Mouse (Mus musculus) activated CD4-positive, CD25-positive, alpha-beta regulatory T cell (primary cell): ENCODE data around the gene Alkbh8. TPM values are rescaled to one million over a fixed set of nuclear protein-coding genes. Genes with fewer than 3 reads are reported as not detected.

Source experiments
- polyA plus RNA-seq, 2 experiments: library from polyadenylated mRNA; unstranded; fragments of 100-300 nt; shearing (Covaris generic); gene quantifications; one replicate each; pipeline ENCODE4 v1.2.1; 2017

Alkbh8 gene
- 10 to 100 TPM; 14.6 to 20.9 TPM for polyA plus RNA-seq

DNA sequence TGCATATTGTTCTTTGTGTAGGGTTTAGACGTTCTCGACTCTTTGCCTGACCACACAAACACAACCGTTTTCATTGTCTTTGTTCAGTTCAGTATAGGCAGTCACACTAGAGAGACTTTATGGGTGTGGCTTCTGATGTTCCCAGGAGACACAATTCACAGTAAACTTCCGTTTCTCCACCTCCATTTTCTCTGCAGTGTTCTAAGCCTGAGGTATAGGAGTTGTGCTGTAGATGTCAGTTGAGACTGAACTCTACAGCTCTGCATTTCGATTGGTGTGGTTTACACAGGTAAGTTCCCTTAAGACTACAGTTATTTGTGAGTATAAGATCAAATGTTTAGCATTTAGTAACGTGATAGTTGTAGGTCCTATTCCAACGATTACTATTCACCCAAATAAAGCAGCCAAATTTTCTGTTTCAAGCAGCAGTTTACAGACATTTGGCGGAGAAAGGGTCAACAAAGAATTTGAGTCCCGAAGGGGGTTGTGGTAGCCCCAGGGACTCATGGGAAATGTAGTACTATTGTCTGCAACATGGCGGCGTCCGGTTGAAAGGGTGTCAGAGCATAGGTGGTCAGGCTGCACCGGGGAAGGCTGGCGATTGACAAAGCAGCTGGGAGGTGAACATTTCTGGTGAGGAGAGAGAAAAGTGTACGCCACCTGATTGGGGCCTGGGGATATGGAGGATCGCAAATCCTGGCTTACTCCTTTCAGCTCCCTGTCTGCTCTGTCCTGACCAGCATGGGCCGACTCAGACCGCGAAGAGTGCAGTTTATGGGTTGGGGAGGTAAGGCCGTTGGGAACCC lies at the start of gene Alkbh8:
Gene Alkbh8, plus strand, starts transcription at position 179 of the 806 bp plus-strand sequence.

DNA sequence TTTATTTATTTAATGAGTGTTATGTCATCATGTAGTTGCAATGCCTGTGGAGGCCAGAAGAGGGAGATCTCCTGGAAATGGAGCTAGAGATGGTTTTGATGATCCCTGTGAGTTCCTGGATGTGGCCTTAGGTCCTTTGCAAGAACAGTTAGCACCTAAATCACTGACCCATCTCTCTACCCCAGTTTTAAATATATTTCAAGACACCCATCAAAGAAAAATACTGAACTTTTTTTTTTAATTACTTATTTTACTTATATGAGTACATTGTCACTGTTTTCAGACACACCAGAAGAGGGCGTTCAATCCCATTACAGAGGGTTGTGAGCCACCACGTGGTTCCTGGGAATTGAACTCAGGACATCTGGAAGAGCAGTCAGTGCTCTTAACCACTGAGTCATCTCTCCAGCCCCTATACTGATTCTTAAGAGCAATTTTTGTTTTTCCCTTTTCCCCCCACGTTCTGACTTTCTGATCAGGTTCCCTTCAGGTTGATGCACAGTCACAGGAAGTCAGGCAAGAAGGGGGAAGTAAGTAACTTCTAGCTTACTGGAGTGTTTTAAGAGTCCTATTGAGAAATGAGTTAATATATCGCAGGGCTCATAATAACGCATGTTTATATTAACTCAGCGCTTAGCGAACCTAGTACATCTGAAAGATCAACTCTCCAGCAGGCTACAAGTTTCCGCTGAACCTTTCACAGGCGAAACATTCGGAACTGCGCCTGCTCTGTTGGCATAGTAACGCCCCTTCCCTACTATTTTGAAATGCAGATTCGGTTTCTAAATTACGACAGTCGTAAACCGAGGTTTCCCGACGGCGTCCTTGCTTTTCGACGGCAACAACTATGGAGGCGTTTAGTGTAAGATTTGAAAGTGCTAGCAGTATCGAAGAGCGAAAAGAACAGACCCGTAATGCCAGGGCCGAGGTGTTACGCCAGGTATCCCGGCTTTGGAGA lies 68.6 kb downstream of the Alkbh8 start, which contains the start of gene Cwf19l2:
Gene Cwf19l2, plus strand, starts transcription at position 342 of the 958 bp plus-strand sequence.

Other genes with a start within 250 kb of the Alkbh8 start
- gene Cwf19l2, start 68.5 kb downstream of the Alkbh8 start, polyA plus RNA-seq, result 10 to 100 TPM; 18.3 to 19.7 TPM
- under 1 TPM in 1 of 2 experiments, not detected in 1; 0.10 TPM for gene Gucy1a2, start 197.6 kb downstream of the Alkbh8 start, polyA plus RNA-seq